Mouse (Mus musculus) cortical plate, adult 2 months (tissue): ENCODE measurements around the gene Ssr3.

ENCODE experiments used
- CTCF ChIP-seq: fragments of 200-500 bp; IDR thresholded peaks from 2 replicates; pipeline ENCODE4 v1.5.1; 2011; ENCODE audit warnings: mild to moderate bottlenecking, control low read depth, low read length; ENCODE audit not compliant: insufficient read depth; ENCODE audit errors: extremely low read depth
- POLR2A ChIP-seq: fragments of 200-500 bp; IDR thresholded peaks from 2 replicates; pipeline ENCODE4 v1.6.1; 2011; ENCODE audit warnings: mild to moderate bottlenecking, low read length, control low read depth; ENCODE audit not compliant: insufficient read depth; ENCODE audit errors: extremely low read depth

DNA sequence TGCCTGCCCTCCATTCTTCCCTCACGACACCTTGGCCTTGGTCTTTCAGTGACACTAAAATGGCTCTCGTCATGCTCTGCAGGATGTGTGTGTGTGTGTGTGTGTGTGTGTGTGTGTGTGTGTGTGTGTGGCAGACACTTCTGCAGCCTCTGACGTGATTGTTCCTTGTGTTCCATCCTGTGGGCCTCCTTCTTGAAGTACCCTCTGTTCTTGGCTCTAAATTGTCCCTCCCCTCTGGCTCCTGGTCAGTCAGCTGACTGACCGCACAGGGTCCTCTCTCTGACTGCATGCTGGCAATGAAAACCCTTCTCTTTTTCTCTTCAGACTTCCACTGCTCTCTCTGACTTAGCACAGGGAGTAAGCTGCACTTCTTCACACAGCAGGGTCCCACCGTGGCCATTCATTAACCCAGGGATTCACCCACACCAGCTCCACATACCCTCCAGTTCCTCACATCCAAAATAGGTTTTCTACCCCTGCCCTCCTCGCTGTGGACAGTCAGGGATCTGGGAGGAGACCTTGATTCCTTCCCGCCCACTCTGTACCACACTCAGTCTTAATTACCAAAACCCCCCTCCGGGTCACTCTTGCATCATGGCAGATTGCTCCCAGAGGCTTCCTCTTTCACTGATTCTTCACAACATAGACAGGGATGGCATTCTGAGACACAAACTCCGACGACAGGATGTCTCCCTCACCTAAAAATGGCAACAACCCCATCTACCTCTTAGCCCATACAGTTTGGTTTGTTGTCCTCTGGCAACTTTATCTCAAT, 39.0 kb downstream of the Ssr3 start:
- TF ChIP-seq CTCF (no peak), POLR2A (no peak)
